Mouse (Mus musculus): Measurements from ENCODE around the gene Heatr9. TPM values are rescaled to one million over a fixed set of nuclear protein-coding genes. Genes with fewer than 3 reads are reported as not detected.
"Not testable (repeated sequence)": the region's sequence is repeated elsewhere in the genome, so short reads cannot be mapped to it uniquely, and the experiment has no call there.

Gene Heatr9
- polyA plus RNA-seq (2012; ENCODE audit: insufficient read depth, insufficient read length, missing spikeins), result not detected in 2 replicates

DNA sequence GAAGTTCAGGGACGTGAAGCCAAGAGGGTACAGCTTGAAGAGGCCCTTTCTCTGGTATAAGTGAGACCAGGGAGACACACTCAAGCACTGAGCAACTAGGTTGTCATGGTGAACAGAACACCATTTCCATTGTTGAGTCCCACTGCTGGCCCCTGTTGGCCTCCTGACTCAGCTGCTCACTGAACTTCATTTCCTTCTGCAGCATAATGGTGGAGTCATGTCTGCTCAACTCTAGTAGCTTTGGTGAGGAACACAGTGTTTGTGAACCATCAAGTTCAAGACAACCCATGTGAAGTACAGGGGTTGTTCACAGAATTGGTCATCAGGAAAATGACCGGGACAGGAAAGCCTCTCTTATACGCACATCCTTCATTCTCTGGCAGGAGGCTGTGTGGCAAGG is at the start of gene Heatr9:
Gene Heatr9, minus strand, starts transcription at position 101 of the 400 bp plus-strand sequence.
- H3K4me1 ChIP-seq (ENCODE audit: control insufficient read depth, insufficient read depth, insufficient read length, low read length), result no peaks in the 10 kb centered on the region
- H3K4me3 ChIP-seq (ENCODE audit: insufficient read depth, low read depth, low read length), result no peak within 1 kb of the TSS
- H3K27ac ChIP-seq (replicated peaks; ENCODE audit: low read depth, low read length), result no peak within 1 kb of the TSS

DNA sequence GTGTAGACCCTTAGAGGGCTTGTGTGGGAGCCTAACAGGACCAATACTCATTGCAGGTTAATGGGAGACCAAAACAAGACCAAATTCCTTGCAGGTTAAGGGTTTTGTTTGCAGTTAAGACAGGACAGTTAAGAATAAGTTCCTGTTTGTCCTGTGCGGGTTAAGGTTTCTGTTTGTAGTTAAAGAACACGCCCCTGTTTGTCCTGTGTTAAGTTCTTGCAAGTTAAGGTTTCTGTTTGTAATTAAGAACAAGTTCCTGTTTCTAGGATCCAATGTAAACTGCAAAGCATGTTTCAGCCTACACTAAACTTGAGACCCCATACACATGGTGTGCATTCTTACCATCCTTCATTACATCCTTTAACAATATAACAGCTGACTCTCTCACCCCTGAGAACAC is 48.2 kb upstream of the Heatr9 start:
- H3K4me3 ChIP-seq (ENCODE audit: insufficient read depth, low read depth, low read length), result no peak overlapping the region
- no peak overlapping the region for H3K27ac ChIP-seq (replicated peaks; ENCODE audit: low read depth, low read length)
- H3K4me1 ChIP-seq (ENCODE audit: control insufficient read depth, insufficient read depth, insufficient read length, low read length), result peaks cover 2% of the 10 kb centered on the region; the same call in 1 of the 2 replicates

DNA sequence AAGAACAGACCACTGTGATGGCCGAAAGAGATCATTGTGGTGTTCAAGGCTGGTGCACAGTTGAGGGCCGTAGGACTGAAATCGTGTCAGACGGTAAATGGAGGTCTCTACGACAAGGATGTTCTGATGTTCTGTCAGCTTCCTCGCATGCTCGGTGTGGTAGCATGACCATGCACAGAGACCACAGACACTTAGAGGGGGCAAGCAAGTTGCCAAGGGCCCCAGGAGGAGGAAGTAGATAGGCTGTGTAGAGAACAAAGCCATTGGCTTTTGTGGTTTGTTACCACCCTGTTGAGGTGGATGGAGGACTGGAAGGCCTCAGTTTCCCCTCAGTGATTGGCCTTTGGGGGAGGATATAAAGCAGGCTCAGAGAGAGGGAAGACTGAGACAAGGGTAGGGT is 47.3 kb upstream of the Heatr9 start:
- H3K4me1 ChIP-seq (ENCODE audit: control insufficient read depth, insufficient read depth, insufficient read length, low read length), result peaks cover 2% of the 10 kb centered on the region; the same call in 1 of the 2 replicates
- H3K4me3 ChIP-seq (ENCODE audit: insufficient read depth, low read depth, low read length), result no peak overlapping the region
- no peak overlapping the region for H3K27ac ChIP-seq (replicated peaks; ENCODE audit: low read depth, low read length)

DNA sequence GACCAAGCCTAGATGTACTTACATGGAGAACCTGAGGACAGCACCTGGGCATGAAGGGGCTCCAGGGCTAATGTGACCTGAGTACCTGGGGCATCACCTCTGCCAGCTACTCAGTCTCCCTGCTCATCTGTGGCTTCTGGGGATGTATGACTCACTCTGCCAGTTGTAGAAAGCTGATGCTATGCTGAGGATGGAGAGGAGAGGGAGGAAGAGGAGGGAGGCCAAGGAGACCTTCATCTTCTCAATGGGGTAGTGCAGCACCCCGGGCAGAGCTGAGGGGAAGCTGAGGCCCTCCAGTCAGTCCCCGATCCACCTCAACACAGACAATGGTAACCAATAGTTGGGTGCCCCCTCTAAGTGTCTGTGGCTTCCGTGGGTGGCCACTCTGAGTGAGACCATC is 46.8 kb upstream of the Heatr9 start:
- H3K27ac ChIP-seq (replicated peaks; ENCODE audit: low read depth, low read length), result no peak overlapping the region
- H3K4me1 ChIP-seq (ENCODE audit: control insufficient read depth, insufficient read depth, insufficient read length, low read length), result peaks cover 2% of the 10 kb centered on the region; the same call in 1 of the 2 replicates
- no peak overlapping the region for H3K4me3 ChIP-seq (ENCODE audit: insufficient read depth, low read depth, low read length)

DNA sequence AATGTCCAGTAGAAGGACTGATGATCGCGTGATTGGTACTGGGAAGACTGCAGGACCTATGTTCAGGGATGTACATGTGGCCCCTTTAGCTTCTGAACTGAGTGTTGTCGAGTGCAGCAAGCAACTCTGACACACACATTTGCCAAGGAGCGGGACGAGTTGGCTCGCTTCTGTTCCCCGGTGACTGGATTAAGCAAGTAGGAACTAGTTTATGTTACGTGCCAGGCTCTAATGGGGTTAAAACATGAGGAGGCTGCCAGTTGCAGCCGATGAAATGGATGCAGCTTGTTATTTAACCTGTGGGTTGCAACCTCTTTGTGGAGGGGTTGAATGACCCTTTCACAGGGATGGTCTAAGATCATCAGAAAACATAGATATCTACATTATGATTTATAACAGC is 46.1 kb upstream of the Heatr9 start:
- H3K27ac ChIP-seq (replicated peaks; ENCODE audit: low read depth, low read length), result no peak overlapping the region
- H3K4me3 ChIP-seq (ENCODE audit: insufficient read depth, low read depth, low read length), result no peak overlapping the region
- H3K4me1 ChIP-seq (ENCODE audit: control insufficient read depth, insufficient read depth, insufficient read length, low read length), result peaks cover 2% of the 10 kb centered on the region; the same call in 1 of the 2 replicates

DNA sequence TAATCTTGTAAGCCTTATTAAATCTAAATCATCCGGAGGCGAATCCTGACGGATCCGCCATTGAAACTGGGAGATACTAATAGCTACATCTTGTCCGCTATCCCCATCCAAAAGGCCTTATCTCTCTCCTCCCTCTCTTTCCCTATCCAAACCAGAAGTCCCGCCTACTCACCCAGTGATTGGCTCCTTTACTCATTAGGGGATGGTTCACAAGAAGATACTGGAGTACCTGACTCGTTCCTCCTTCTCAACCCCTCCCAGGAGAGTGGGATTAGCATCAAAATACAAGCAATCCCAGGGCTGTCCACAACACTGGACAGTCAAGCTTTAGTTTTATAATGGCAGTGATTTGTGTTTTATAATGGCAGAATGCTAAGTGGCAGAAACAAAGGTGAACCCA is 45.3 kb upstream of the Heatr9 start:
- Histone ChIP-seq H3K4me1 (ENCODE audit: control insufficient read depth, insufficient read depth, insufficient read length, low read length) (peaks cover 2% of the 10 kb centered on the region; the same call in 1 of the 2 replicates), H3K27ac (replicated peaks; ENCODE audit: low read depth, low read length) (no peak overlapping the region), H3K4me3 (ENCODE audit: insufficient read depth, low read depth, low read length) (no peak overlapping the region)

DNA sequence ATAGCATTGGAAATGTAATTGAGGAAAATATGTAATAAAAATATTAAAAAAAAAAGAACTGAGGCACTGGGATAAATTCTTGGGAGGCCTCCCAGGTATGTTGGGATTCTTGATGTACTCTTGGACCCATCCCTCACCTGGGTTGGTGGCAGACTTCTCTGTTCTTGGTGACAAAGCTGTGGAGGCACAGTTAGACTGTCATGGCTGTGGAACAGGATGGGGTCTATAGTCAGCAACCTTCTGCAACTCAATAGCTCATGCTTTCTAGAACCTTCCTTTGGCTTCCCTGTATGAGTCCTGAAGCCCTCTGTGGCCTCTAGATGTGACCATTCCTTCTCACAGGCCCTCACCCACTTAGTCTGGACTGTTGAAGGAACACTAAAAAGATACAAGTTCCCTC is 44.6 kb upstream of the Heatr9 start:
- Histone ChIP-seq H3K4me3 (ENCODE audit: insufficient read depth, low read depth, low read length) (no peak overlapping the region), H3K4me1 (ENCODE audit: control insufficient read depth, insufficient read depth, insufficient read length, low read length) (peaks cover 2% of the 10 kb centered on the region; the same call in 1 of the 2 replicates), H3K27ac (replicated peaks; ENCODE audit: low read depth, low read length) (no peak overlapping the region)

DNA sequence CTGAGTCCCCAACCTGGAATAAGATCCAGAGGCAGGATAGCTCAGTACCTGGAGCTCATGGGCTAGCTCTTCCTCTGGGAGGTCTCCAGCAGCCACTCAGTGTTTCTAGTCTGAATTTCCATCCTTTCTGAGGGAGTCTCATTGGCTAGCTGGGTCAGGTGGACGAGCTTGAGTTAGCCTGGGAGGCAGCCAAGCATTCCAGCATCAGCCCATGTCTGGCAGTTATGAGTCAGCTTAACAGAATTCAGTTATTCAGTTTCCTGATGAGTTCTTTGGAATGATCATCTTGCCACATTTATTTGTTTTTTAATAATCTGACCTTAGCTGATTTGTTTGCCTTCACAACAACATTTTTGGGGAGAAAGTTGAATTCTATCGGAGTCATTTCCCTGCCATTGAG is 41.8 kb upstream of the Heatr9 start:
- no peak overlapping the region for H3K4me3 ChIP-seq (ENCODE audit: insufficient read depth, low read depth, low read length)
- H3K4me1 ChIP-seq (ENCODE audit: control insufficient read depth, insufficient read depth, insufficient read length, low read length), result peaks cover 2% of the 10 kb centered on the region; the same call in 1 of the 2 replicates
- no peak overlapping the region for H3K27ac ChIP-seq (replicated peaks; ENCODE audit: low read depth, low read length)

DNA sequence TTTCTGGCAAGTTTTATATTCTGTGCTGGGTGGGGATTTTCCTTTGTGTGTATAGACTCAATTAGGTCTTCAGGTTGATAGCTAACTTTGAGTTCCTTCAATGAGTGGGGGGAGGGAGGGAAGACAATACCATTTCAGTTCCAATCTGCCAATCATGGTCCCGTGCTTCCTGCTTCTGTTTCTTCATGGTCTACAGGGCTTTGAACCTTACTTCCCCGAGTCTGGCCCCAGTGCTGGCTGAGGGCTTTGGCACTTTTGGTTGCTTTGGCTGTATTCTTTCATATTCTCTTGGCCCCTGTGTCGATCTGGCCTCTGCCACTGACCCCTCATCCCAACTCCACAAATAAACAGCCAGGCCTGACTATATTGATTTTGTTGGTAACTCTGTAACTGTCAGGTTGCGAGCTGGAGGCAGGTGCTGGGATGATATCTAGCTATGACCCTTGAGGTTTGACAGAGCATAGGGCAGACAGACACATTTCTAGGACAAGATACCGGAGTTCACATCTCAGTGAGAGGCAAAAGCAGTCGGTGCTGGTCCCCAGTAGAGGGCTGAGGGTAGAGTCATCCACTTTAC is 40.4 kb upstream of the Heatr9 start:
- no peak overlapping the region for H3K27ac ChIP-seq (replicated peaks; ENCODE audit: low read depth, low read length)
- H3K4me3 ChIP-seq (ENCODE audit: insufficient read depth, low read depth, low read length), result no peak overlapping the region
- H3K4me1 ChIP-seq (ENCODE audit: control insufficient read depth, insufficient read depth, insufficient read length, low read length), result no peaks in the 10 kb centered on the region

DNA sequence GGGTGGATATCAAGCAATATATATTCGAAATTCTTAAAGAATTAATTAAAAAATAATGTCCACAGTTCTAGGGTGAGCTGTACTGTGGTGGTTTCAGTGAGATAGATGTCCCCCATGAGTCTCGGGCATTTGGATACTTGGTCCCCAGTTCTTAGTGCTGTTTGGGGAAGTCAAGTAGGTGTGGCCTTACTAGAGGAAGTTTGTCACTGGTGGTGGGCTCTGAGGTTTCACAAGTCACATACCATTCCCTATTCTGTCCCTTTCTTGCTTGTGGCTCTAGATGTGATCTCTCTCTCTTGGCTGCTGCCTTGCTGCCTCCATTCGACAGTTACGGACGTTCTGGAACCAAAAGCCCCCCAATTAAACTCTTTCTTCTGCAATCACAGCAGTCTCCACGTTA is 38.4 kb upstream of the Heatr9 start:
- H3K4me1 ChIP-seq (ENCODE audit: control insufficient read depth, insufficient read depth, insufficient read length, low read length), result no peaks in the 10 kb centered on the region
- H3K4me3 ChIP-seq (ENCODE audit: insufficient read depth, low read depth, low read length), result no peak overlapping the region
- H3K27ac ChIP-seq (replicated peaks; ENCODE audit: low read depth, low read length), result no peak overlapping the region

DNA sequence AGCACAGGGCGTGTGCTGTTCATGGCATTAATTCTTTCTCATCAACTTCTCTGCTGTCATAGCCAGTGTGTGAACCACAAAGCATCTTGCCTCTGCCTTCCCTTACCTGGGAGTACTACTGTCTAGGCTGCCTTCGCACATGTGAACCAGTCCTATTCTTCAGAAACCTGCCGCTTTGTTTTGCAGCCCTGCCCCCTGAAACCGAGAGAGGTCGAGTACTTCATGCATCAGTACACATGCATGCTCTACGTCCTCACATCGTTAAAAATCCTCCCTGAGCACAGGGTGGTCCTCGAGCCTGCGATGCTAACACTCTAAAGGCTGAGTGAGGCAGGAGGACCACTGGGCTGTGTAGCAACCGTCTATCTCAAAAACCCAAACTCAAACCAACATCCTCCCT is 35.1 kb upstream of the Heatr9 start:
- Histone ChIP-seq H3K4me1 (ENCODE audit: control insufficient read depth, insufficient read depth, insufficient read length, low read length) (no peaks in the 10 kb centered on the region), H3K27ac (replicated peaks; ENCODE audit: low read depth, low read length) (no peak overlapping the region), H3K4me3 (ENCODE audit: insufficient read depth, low read depth, low read length) (no peak overlapping the region)

DNA sequence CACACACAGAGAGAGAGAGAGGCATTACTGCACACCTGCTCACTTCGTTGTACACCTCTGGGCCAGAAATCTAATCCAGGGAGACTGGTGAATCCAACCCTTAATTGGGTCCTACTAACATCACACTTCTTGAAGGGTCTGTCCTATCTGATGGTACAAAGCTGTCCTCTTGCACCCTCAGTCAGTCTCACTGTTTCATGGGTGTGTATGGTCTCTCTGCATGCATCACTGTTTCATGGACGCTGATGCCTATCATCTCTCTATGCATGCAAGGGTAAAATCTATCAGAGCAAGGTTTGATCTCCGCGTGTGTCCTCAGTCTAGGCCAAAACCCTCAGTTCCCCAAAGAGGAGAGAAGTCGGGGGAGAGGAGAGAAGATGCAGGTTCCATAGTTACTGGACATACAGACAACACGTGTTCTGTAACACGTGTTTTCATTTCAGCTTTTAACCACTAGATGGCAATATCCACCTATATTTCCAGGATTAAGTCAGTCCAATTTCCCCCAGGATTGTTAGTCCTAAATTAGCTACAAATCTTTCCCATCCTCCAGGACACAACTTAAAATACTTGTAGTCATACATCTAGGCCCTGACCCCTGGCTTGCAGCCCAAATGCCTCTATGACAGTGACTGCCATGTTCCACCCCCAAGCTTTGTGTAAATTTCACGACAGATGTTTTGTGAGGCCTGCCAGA is 34.3 kb upstream of the Heatr9 start:
- no peaks in the 10 kb centered on the region for H3K4me1 ChIP-seq (ENCODE audit: control insufficient read depth, insufficient read depth, insufficient read length, low read length)
- H3K4me3 ChIP-seq (ENCODE audit: insufficient read depth, low read depth, low read length), result no peak overlapping the region
- H3K27ac ChIP-seq (replicated peaks; ENCODE audit: low read depth, low read length), result no peak overlapping the region

DNA sequence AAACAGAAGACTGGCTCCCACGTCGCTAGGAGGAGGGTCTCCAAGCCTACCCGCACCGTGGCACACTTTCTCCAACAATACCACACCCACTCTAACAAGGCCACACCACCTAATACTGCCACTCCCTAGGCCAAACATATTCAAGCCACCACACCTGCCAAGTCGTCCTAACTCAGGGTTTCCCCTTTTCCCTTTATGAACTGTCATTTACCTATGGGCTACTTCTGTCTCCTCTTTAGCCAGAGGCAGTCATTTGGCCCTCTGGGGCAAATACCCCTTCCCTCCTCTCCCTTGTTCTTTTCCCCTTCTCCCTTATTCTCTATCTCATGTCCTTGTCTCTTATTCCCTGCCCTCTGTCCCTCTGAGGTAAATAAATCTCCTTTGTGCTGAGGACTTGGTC is 29.7 kb upstream of the Heatr9 start:
- H3K4me3 ChIP-seq (ENCODE audit: insufficient read depth, low read depth, low read length), result no peak overlapping the region

DNA sequence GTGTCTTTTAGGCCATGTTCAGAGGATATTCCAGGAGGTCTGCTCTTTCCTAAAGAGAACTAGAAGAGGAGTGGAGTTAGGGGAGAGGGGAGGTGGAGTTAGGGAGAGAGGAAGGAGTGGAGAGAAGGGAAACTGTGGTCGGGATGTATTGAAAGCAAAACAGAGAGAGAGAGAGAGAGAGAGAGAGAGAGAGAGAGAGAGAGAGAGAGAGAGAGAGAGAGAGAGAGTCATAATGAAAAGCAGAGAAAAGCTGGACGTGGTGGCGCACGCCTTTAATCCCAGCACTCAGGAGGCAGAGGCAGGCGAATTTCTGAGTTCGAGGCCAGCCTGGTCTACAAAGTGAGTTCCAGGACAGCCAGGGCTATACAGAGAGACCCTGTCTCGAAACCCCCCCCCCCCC is 29.1 kb upstream of the Heatr9 start:
- H3K27ac ChIP-seq (replicated peaks; ENCODE audit: low read depth, low read length); H3K4me1 ChIP-seq (ENCODE audit: control insufficient read depth, insufficient read depth, insufficient read length, low read length); H3K4me3 ChIP-seq (ENCODE audit: insufficient read depth, low read depth, low read length): not testable (repeated sequence)

More for the DNA sequence above, 29.7 kb upstream of the Heatr9 start:
- no peaks in the 10 kb centered on the region for H3K4me1 ChIP-seq (ENCODE audit: control insufficient read depth, insufficient read depth, insufficient read length, low read length)
- H3K27ac ChIP-seq (replicated peaks; ENCODE audit: low read depth, low read length), result no peak overlapping the region

DNA sequence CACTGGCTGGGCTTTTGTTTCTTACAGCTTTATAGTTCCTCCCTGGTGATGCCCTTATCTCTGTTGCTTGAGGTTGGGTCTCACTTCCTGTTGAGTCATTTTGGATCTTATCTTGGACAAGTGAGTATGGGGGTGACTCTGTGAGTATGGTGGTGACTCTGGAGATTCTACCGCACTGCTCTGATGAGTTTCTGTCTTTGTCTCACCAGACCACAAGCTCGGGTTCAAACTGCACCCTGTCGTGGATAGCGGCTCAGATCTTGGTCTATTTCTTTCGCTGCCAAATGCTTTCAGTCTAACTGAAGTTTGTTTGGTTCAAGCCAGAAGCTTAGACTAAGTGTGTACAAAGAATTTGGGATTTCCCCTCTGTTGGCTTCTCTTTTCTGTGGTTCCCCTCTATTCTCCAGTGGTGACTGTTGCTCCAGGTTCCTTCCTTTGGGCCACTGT is 28.2 kb upstream of the Heatr9 start:
- Histone ChIP-seq H3K4me1 (ENCODE audit: control insufficient read depth, insufficient read depth, insufficient read length, low read length) (no peaks in the 10 kb centered on the region), H3K4me3 (ENCODE audit: insufficient read depth, low read depth, low read length) (no peak overlapping the region), H3K27ac (replicated peaks; ENCODE audit: low read depth, low read length) (no peak overlapping the region)

DNA sequence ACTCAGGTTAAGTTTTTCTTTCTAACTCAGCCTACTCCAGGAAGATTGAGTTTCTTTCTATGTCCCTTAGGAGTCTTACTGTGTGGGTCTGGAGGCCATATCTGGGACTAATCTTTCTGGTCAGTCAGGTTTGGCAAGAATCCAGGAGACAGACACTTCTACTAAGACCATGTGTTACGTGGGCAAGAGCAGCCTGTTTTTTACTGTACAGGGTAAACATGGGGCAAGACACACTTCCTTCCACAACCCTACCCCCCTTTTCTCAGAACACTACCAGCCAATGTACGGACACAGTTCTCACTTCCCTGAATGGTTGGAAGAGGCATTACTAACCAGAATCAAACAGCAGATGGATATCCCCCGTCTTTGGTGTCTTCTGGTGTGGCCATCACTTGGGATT is 22.2 kb upstream of the Heatr9 start:
- Histone ChIP-seq H3K27ac (replicated peaks; ENCODE audit: low read depth, low read length) (no peak overlapping the region), H3K4me1 (ENCODE audit: control insufficient read depth, insufficient read depth, insufficient read length, low read length) (no peaks in the 10 kb centered on the region), H3K4me3 (ENCODE audit: insufficient read depth, low read depth, low read length) (no peak overlapping the region)

Measured in brown adipose tissue, adult 24 weeks (tissue).